Mouse (Mus musculus) midbrain, embryonic 11.5 days (tissue): Measurements from ENCODE around the gene Capn5. TPM values are rescaled to one million over a fixed set of nuclear protein-coding genes. Genes with fewer than 3 reads are reported as not detected.

Experiments used
- ATAC-seq: fragments of 200-750 bp; cut with Nextera tagmentation; 2 replicates; pipeline ENCODE4 v1.8.0; 2017; ENCODE audit warnings: moderate TSS enrichment, moderate library complexity; ENCODE audit not compliant: low FRiP score
- DNase-seq: peaks from one replicate; pipeline ENCODE4 v3.0.0; 2015; ENCODE audit warnings: low spot score; ENCODE audit errors: missing footprints
- H3K27ac ChIP-seq: fragments of 300-500 bp; sonication (generic); 2 replicates; pipeline ENCODE4 v1.5.1; 2014; ENCODE audit warnings: low read depth, low read length
- H3K27me3 ChIP-seq: fragments of 300-500 bp; sonication (generic); 2 replicates; pipeline ENCODE4 v1.6.1; 2014; ENCODE audit warnings: mild to moderate bottlenecking, low read length, moderate library complexity, mixed read lengths; ENCODE audit not compliant: control insufficient read depth, insufficient read depth
- H3K36me3 ChIP-seq: fragments of 300-500 bp; sonication (generic); 2 replicates; pipeline ENCODE4 v1.6.1; 2014; ENCODE audit warnings: mild to moderate bottlenecking, low read length, moderate library complexity, mixed read lengths; ENCODE audit not compliant: control insufficient read depth, insufficient read depth
- H3K4me1 ChIP-seq: fragments of 300-500 bp; sonication (generic); 2 replicates; pipeline ENCODE4 v1.6.1; 2014; ENCODE audit warnings: low read length; ENCODE audit not compliant: control insufficient read depth, insufficient read depth
- H3K4me2 ChIP-seq: fragments of 300-500 bp; sonication (generic); 2 replicates; pipeline ENCODE4 v1.6.1; 2014; ENCODE audit warnings: mild to moderate bottlenecking, moderate library complexity
- H3K4me3 ChIP-seq: fragments of 300-500 bp; sonication (generic); 2 replicates; pipeline ENCODE4 v1.5.1; 2014; ENCODE audit warnings: low read depth, low read length
- H3K9ac ChIP-seq: fragments of 300-500 bp; sonication (generic); 2 replicates; pipeline ENCODE4 v1.6.1; 2014; ENCODE audit warnings: low read length
- H3K9me3 ChIP-seq: fragments of 300-500 bp; sonication (generic); 2 replicates; pipeline ENCODE4 v1.6.1; 2016; ENCODE audit warnings: low read length; ENCODE audit not compliant: control insufficient read depth
- WGBS: fragments of 180-500 bp; shearing (Covaris S2); extraction: QIAGEN DNeasy Blood & Tissue Kit; methylation state at CpG from one replicate; pipeline ENCODE4 v1.1.7; 2014; 5-methylcytosine and 5-hydroxymethylcytosine counted together
- polyA plus RNA-seq: library from polyadenylated mRNA; unstranded; fragments of >200 nt; fragmentation: Nextera tagmentation; extraction: Ambion mirVana; gene quantifications from 2 replicates; pipeline ENCODE4 v1.2.1, GENCODE M21; 2014

The Capn5 gene
- polyA plus RNA-seq, 1 experiment from 2014 or later: 3.7 TPM

DNA sequence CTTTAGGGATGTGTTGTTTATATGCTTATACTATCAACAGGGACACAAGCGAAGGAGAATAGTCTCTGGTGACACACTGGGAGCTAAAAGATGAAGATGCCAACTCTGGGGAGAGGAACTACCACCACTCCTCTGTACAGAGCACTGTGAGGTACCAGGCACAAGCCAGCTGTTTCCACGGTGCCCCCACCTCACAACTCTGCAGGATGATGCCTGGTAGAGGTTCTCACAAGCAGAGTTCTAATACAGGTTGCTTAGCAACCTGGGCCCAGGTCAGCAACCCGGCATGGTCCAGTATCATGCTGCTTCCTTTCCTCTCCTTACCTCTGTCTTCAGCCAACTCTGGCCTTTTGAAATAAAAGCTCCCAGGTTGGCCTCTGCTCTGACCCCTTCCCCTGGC, 40.5 kb downstream of the Capn5 start:
- no peaks in the 10 kb centered on the region for H3K27me3 ChIP-seq
- H3K9me3 ChIP-seq: no peaks in the 10 kb centered on the region
- DNase-seq: no peak
- H3K36me3 ChIP-seq: no peaks in the 10 kb centered on the region
- ATAC-seq: no peak
- H3K4me2 ChIP-seq: no peak overlapping the region
- H3K4me3 ChIP-seq: no peak overlapping the region
- no peak overlapping the region for H3K9ac ChIP-seq
- WGBS: 46% methylated on average over 3 of the region's 3 CpGs
- no peak overlapping the region for H3K27ac ChIP-seq
- peaks cover 2% of the 10 kb centered on the region; the same call in 1 of the 2 replicates for H3K4me1 ChIP-seq

DNA sequence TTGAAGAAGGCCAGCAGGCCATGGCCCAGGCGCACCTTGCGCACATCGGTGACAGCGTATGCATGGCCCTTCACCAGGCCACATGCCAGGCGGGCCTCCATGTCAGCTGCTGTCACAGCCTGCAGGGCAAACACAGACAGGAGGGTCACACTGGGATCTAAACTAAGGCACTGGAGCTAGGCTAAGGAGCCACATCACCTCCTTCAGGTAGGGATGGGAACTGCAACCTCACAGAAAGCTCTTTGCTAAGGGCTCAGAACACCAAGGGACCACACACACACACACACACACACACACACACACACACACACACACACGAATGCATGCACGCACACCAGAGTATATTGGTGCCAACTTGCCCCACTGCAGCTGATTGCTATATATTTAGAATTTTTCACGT, 46.3 kb downstream of the Capn5 start:
- ATAC-seq: no peak
- WGBS: 92% methylated on average over 8 of the region's 8 CpGs

DNA sequence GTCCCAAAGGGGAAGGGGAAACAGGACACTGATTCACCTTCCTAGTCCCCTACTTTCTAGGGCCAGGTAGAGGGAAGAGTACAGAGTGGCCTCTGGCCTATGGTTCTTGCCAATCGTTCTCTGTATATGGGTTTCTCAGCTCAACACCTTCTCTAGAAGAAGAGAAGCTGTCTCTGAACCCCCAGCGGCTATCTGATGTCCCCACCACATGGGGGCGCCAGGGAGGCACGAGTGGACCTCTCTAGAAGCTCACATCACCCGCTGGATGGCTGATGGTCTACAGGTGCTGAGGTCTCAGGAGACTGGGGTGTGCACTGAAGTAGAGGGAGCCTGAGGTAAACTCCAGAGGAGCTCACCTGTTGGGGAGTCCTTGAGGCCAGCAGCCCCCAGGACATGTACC, 52.6 kb downstream of the Capn5 start:
- Histone ChIP-seq H3K4me1 (0 out of 2 replicates have a peak, but pooled peaks cover under 1% of the 10 kb centered on the region), H3K4me3 (no peak overlapping the region), H3K9me3 (no peaks in the 10 kb centered on the region), H3K9ac (no peak overlapping the region), H3K36me3 (no peaks in the 10 kb centered on the region), H3K27ac (no peak overlapping the region), H3K27me3 (no peaks in the 10 kb centered on the region), H3K4me2 (no peak overlapping the region)
- ATAC-seq: no peak
- WGBS: 39% methylated on average over 5 of the region's 5 CpGs
- no peak for DNase-seq

More for the DNA sequence above, 46.3 kb downstream of the Capn5 start:
- no peak overlapping the region for H3K9ac ChIP-seq
- no peaks in the 10 kb centered on the region for H3K4me1 ChIP-seq
- H3K4me2 ChIP-seq: no peak overlapping the region
- no peak overlapping the region for H3K4me3 ChIP-seq
- no peaks in the 10 kb centered on the region for H3K36me3 ChIP-seq
- H3K27ac ChIP-seq: no peak overlapping the region
- H3K9me3 ChIP-seq: no peaks in the 10 kb centered on the region
- no peaks in the 10 kb centered on the region for H3K27me3 ChIP-seq
- no peak for DNase-seq

DNA sequence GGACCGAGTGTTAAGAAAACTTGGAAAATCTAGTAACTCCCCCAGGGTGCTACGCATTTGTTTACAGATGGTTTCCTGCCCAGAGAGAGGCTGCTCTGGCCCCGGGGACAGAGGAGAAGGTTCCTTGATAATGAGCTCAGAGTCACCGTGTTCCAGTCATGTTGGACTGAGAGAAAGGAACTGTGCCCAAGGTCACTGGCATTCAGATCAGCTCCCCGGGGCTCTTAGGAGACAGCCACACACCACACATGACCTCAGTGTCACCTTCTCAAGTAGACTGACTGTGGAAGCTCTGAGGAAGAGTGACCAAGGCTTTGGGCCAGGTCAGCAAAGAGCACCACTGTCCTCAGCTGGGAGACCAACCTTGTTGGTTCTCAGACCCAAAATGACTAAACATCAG, 53.4 kb downstream of the Capn5 start:
- WGBS: 76% methylated on average over 5 of the region's 5 CpGs
- H3K36me3 ChIP-seq: no peaks in the 10 kb centered on the region

DNA sequence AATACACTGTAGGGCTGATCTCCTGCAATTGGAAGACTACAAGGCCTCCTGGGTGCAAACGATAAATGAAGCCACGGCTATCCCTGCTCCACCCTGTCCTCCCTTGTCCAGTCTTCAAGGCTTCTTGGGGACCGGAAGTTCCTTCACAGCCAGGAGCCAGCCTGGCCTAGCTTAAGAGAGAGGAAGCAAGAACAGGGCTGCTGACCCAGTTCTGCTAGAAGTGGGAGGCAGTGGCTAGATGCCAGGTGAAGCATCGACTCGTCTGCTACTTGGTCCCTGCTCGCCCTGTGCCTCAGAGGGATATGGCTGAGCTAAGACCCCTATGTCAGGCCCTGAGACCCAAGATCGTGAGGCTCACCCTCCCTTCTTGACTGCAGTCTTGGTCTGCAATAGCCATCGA, 56.4 kb downstream of the Capn5 start:
- Histone ChIP-seq H3K36me3 (no peaks in the 10 kb centered on the region), H3K9me3 (no peaks in the 10 kb centered on the region), H3K4me2 (no peak overlapping the region), H3K4me3 (no peak overlapping the region), H3K27ac (no peak overlapping the region), H3K27me3 (no peaks in the 10 kb centered on the region), H3K9ac (no peak overlapping the region), H3K4me1 (peaks cover 6% of the 10 kb centered on the region; the same call in 1 of the 2 replicates)
- 77% methylated on average over 8 of the region's 8 CpGs for WGBS
- ATAC-seq: no peak
- DNase-seq: peak; percentile 37

More for the DNA sequence above, 53.4 kb downstream of the Capn5 start:
- Histone ChIP-seq H3K4me2 (no peak overlapping the region), H3K27me3 (no peaks in the 10 kb centered on the region), H3K4me3 (no peak overlapping the region), H3K27ac (no peak overlapping the region), H3K9ac (no peak overlapping the region), H3K9me3 (no peaks in the 10 kb centered on the region), H3K4me1 (0 out of 2 replicates have a peak, but pooled peaks cover 2% of the 10 kb centered on the region)
- ATAC-seq: no peak
- peak; percentile 81 for DNase-seq

DNA sequence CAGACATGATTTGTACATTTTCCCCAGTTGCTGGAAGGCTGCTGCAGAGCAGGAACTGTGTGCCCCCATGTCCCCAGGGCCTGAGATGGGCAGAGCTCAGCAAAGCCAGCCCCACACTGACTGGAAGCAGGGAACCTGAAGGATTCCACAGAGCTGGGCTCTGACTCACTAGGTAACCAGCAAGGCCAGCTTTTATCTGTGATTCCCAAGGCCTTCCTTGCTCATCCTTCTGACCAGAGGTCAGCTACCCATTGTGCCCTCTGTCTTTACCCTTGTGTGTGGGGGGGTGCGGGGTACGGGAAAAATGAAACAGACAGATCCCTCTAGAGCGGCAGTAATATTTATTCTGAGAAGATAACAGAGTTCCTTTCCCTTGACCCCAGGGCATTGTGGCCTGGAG, 56.8 kb downstream of the Capn5 start:
- Histone ChIP-seq H3K36me3 (no peaks in the 10 kb centered on the region), H3K4me2 (no peak overlapping the region), H3K4me3 (no peak overlapping the region), H3K27me3 (no peaks in the 10 kb centered on the region), H3K9ac (no peak overlapping the region), H3K27ac (no peak overlapping the region), H3K9me3 (no peaks in the 10 kb centered on the region), H3K4me1 (peaks cover 6% of the 10 kb centered on the region; the same call in 1 of the 2 replicates)
- DNase-seq: peak; percentile 41
- ATAC-seq: no peak
- 91% methylated on average over 3 of the region's 3 CpGs for WGBS

DNA sequence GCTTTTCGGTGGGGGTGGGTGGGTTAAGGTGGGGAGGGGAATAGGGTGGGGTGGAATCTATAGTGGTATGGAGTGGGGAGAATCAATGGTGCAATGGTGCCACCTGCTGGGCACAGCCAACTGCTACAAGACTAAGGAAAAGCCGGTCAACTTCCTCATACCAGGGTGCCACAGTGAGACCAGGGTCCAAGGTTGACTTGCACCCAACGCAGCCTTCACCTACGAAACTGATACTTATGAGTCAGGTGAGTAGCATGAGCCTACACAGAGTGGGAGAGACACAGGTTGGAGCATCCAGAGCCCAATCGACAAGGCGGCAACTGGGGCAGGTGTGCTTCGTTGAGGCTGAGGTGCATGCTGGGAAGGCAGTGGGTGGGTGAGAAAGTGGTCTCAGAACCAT, 57.7 kb downstream of the Capn5 start:
- no peak overlapping the region for H3K27ac ChIP-seq
- no peaks in the 10 kb centered on the region for H3K27me3 ChIP-seq
- H3K9me3 ChIP-seq: no peaks in the 10 kb centered on the region
- WGBS: 12% methylated on average over 7 of the region's 7 CpGs
- H3K4me3 ChIP-seq: no peak overlapping the region
- H3K9ac ChIP-seq: no peak overlapping the region
- H3K4me1 ChIP-seq: peaks cover 6% of the 10 kb centered on the region; the same call in 1 of the 2 replicates
- H3K36me3 ChIP-seq: no peaks in the 10 kb centered on the region
- ATAC-seq: peak; percentile 77
- H3K4me2 ChIP-seq: peak overlapping the region; percentile 42
- DNase-seq: peak; percentile 97

DNA sequence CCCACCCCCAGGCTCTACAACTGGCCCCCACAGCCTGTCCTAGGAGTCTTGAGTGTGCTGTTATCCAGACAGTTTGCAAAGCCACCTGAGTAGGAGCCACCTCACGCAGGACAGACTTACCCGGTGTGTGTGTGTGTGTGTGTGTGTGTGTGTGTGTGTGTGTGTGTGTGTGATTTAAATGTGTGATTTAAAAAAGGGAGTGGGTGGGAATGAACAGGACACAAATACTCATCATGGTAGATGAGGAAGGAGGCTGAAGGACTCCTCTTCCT, 58.2 kb downstream of the Capn5 start:
- Histone ChIP-seq H3K36me3 (no peaks in the 10 kb centered on the region), H3K27me3 (no peaks in the 10 kb centered on the region), H3K9ac (no peak overlapping the region), H3K4me1 (peaks cover 6% of the 10 kb centered on the region; the same call in 1 of the 2 replicates), H3K4me3 (no peak overlapping the region), H3K27ac (no peak overlapping the region), H3K9me3 (no peaks in the 10 kb centered on the region), H3K4me2 (no peak overlapping the region)
- DNase-seq (peak; percentile 88), ATAC-seq (peak; percentile 60)
- 85% methylated on average over 2 of the region's 2 CpGs for whole genome bisulfite sequencing

DNA sequence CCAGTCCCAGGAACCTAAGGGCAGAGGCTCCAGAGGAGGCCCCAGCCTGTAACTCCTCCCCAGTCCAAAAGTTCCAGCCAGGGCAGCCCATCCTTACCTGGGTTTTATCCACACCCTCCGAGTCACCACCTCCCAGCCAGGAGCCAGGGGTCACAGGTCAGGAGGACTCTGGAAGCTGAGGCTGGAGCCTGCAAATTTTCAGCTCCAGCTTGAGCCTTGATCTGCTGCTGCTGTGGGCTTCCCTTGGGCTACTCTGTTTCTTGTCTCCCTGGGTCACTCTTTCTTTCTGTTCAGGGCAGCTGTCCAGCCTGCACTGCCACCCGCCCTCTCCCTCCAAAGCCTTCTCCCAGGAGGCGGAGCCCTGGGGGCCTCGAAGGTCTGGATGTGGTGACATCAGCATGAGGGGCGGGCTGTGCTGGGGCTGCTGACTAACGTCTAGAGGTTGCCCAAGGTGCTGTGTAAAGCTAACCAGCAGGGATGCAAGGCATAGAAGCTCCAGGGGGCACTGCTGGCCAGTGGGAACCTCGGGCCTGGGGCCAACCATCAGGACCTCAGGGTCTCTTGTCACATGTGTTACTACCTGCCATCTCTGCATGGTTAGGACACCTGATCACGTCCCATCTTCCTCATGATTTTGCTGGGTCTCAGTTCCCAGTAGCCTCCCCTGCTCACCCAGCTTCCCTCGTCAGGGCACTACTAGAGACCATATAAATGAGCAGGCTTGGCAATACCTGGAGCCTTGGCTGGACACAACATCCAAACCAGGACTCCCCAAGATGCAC, 58.7 kb downstream of the Capn5 start, which contains the start of gene Myo7a:
Gene Myo7a, minus strand, starts transcription at position 346 of the 782 bp plus-strand sequence.
- no peak within 1 kb of the TSS for H3K9ac ChIP-seq
- WGBS: 27% methylated on average over 9 of the region's 9 CpGs
- H3K36me3 ChIP-seq: no peaks in the 10 kb centered on the region
- DNase-seq: peak; percentile 88
- no peak within 1 kb of the TSS for H3K4me3 ChIP-seq
- H3K27ac ChIP-seq: no peak within 1 kb of the TSS
- no peaks in the 10 kb centered on the region for H3K9me3 ChIP-seq
- H3K4me2 ChIP-seq: peak within 1 kb of the TSS; percentile 42
- H3K27me3 ChIP-seq: no peaks in the 10 kb centered on the region
- ATAC-seq: peak; percentile 47; the same call in 1 of the 2 replicates
- peaks cover 6% of the 10 kb centered on the region; the same call in 1 of the 2 replicates for H3K4me1 ChIP-seq
